Mouse (Mus musculus): ENCODE measurements at regions not wholly inside any gene's neighbourhood (a gene's known extent, or its start where the extent isn't known, plus 50 kb on each side); places are given as distances from the start of the nearest gene placed in this dataset.

- no peak for TF ChIP-seq GATA1 (IDR thresholded peaks at IDR 0.05; ENCODE audit: borderline replicate concordance, low read length)
- no peak for TF ChIP-seq CTCF (IDR thresholded peaks at IDR 0.05; ENCODE audit: low read depth, low read length)
- no peak for TF ChIP-seq GATA2 (IDR thresholded peaks at IDR 0.05; ENCODE audit: borderline replicate concordance, low read depth, low read length)
- no peak for TF ChIP-seq POLR2AphosphoS5 (IDR thresholded peaks at IDR 0.05; ENCODE audit: insufficient replicate concordance, low read depth, low read length)
- no peak for TF ChIP-seq TAL1 (conservative IDR thresholded peaks at IDR 0.05; ENCODE audit: low read depth, low read length)
Measured at GRCm38 (mm10) chr13:101419457-101420025, 348.5 kb downstream of the Pik3r1 start.

Measured in G1E (cell line).